Comparison of ENCODE assay signal across 18 mouse cellular contexts in the genomic region with DNA sequence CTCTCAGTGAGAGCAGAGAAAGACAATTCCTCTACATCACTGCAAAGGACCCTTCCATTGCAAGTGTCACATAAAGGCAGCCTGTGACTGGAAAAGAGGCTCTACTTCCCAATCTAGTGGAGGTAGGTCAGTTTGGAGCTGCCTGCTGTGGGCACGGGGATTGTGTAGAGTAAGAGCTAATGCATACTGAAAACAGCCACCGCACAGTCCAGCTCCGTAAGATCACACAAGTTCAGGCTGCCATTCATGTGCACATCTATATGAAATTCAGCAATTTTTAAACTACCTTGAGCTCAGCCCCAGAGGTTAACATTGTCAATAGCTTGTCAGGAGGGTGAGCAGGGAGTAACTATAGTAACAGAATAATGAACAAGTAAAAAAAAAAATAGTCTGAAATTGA.
"Had no signal": no experiment of that assay in that cellular context is flagged by ENCODE, and none has a peak within 500 bp of the region (broad histone marks: within the 10 kb centered on the region; RNA-seq: fewer than 3 reads in every experiment).

No protein-coding gene starts in this region.

- H3K36me3 ChIP-seq: limb, embryonic 10.5 days; limb, embryonic 13.5 days; liver, embryonic 15.5 days; lung, embryonic 15.5 days; midbrain, embryonic 10.5 days had no signal

- ATAC-seq: liver, embryonic 12.5 days had no signal

- H3K4me2 ChIP-seq: limb, embryonic 13.5 days; liver, embryonic 12.5 days; liver, embryonic 15.5 days; lung, embryonic 15.5 days had no signal

- DNase-seq: kidney, postnatal 25 days; layer of hippocampus, adult 9-11 months; liver; lung, adult 18-20 months; lung, postnatal 10 days; lung, postnatal 36 days; midbrain, embryonic 14.5 days; thymus, adult 18-20 months; thymus, postnatal 36 days had no signal

- H3K27me3 ChIP-seq: limb, embryonic 13.5 days; liver, embryonic 12.5 days; liver, embryonic 15.5 days; lung, embryonic 15.5 days; megakaryocyte, embryonic 14.5 days had no signal

- H3K9me3 ChIP-seq: limb, embryonic 10.5 days; limb, embryonic 13.5 days; liver, embryonic 12.5 days; liver, embryonic 15.5 days; lung, embryonic 15.5 days; megakaryocyte, embryonic 14.5 days; midbrain, embryonic 10.5 days had no signal

- H3K4me1 ChIP-seq: limb, embryonic 13.5 days; liver, embryonic 15.5 days; lung, embryonic 15.5 days; midbrain, embryonic 10.5 days had no signal

- H3K9ac ChIP-seq: limb, embryonic 13.5 days; liver, embryonic 12.5 days; liver, embryonic 15.5 days; lung, embryonic 15.5 days had no signal

- H3K27ac ChIP-seq: kidney, postnatal 0 days; limb, embryonic 10.5 days; limb, embryonic 13.5 days; liver, embryonic 12.5 days; liver, embryonic 15.5 days; lung, embryonic 15.5 days; midbrain, embryonic 10.5 days had no signal

- H3K4me3 ChIP-seq: layer of hippocampus, adult 2 months; limb, embryonic 10.5 days; limb, embryonic 13.5 days; liver, embryonic 12.5 days; liver, embryonic 15.5 days; lung, embryonic 15.5 days; megakaryocyte, embryonic 14.5 days; midbrain, embryonic 10.5 days had no signal
